Mouse (Mus musculus) liver, adult (tissue): ENCODE results near the gene Hspa12a.
A peak's percentile ranks its signal among the peaks of the same experiment; 100 is the strongest.

Source experiments
- GATA4 ChIP-seq: IDR thresholded peaks from 2 replicates; pipeline ENCODE4 v1.6.1; 2014; ENCODE audit warnings: mild to moderate bottlenecking, low read length; ENCODE audit not compliant: insufficient replicate concordance

Gene Hspa12a

DNA sequence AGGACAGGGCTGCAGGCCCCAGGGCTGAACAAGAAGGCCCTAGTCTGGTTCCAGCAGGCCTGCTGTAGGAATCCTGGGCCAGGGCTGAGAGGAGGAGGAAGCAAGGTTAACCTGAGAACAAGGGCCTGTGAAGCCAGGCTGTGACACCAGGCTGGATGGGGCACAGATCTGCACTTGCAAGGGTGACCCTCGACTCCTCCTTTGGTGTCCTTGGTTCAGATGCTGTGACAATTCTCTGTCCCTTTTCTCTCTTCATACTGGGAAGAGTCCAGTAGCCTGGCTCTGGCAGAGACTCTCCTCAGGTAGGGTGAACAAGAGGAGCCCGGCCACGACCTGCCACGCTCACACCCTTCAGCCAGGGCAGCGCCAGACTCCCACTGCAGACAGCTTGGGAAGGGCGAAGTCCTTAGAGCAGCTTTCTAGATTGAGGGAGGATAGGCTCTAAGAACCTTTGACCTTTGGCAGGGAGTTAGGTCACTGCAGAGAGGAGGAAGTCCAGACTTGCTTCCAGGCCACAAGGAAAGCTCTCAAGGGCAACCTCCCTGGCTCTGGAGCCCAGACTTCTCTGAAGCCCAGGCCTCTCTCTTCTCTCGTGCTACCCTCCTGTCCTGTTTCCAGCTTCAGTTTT lies 64.0 kb downstream of the Hspa12a start:
- TF ChIP-seq GATA4 = no peak

DNA sequence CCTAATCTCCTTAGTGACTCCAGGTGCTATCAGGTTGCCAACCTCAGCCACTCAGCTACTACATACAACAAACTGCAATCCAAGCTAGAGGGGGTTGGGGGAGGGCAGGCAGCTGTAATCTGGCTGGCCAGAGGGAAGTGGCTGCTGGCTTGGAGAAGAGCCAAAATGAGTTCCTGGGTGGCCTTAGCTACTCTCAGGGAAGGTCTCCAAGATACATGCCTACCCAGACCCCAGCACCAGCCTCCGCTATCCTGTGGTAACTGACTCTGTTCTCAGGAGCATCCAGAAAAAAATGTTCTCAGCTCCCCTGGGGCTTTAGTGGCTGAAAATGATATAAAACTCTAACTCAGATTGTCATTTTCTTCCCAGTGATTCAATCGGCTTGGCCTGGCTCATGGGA lies 64.9 kb downstream of the Hspa12a start:
- TF ChIP-seq GATA4 = no peak

DNA sequence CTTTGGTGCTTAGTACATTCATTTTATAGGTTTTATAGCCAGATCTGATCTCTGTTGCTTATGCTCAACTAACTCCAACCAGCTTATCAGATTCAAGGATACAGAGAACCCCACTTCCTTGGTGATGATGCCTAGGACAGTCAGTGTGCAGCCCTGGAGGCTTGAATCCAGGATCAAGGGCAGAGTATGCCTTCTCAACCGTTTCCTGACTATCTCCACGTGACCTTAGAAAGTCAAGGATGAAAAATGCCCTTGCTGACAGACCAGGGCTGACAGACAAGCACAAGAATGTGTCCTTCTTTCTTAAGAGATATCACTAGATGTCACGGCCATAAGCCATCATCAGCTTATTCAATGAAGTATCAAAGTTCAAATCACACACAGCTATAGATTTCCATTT lies 69.9 kb downstream of the Hspa12a start:
- TF ChIP-seq GATA4 = no peak

GRCm38 (mm10) chr19:58872381-58873259 lies 70.8 kb downstream of the Hspa12a start:
- no peak for TF ChIP-seq GATA4

- TF ChIP-seq GATA4 = no peak
Observed at GRCm38 (mm10) chr19:58871878-58872277, 71.6 kb downstream of the Hspa12a start.

DNA sequence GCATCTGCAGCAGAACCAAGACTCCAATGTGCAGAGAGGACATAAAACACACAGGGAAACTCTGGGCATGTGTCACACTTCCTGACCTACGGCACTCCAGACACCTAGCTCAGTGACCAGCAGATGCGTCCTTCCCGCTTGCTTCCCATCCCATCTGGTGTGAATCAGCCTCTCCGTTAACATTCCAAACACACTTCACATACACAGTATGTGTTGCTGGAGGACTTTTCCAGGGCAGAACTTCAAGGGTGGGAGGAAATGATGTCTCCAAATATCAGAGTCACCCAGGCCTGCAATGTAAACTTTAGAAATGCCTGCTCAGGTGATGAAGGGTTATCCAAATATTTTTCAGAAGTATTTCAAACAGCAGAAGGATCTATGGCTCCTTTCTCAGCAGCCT lies 76.8 kb downstream of the Hspa12a start:
- no peak for TF ChIP-seq GATA4

DNA sequence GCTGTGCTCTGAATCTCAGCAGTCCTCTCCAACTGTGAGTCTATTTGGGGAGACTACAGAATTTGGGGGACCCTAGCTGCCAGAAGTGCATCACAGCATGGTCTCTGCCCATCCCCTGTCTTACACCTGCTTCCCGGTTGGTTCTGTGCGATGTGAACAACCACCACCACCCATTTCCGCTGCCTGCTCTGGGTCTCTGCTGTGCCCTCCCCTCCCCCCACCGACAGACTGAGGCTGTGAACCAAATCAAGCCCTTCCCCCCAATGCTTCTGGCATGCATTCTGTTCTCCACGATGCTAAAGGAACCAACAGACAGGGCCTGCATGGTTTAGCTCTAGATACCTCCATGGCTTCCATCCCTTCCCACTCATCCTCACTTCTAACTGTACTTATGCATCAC lies 78.2 kb downstream of the Hspa12a start:
- TF ChIP-seq GATA4 = no peak

GRCm38 (mm10) chr19:58864006-58864573 lies 79.4 kb downstream of the Hspa12a start:
- no peak; the same call in 1 of the 2 replicates for TF ChIP-seq GATA4

GRCm38 (mm10) chr19:58861174-58861760 lies 82.2 kb downstream of the Hspa12a start:
- no peak for TF ChIP-seq GATA4

DNA sequence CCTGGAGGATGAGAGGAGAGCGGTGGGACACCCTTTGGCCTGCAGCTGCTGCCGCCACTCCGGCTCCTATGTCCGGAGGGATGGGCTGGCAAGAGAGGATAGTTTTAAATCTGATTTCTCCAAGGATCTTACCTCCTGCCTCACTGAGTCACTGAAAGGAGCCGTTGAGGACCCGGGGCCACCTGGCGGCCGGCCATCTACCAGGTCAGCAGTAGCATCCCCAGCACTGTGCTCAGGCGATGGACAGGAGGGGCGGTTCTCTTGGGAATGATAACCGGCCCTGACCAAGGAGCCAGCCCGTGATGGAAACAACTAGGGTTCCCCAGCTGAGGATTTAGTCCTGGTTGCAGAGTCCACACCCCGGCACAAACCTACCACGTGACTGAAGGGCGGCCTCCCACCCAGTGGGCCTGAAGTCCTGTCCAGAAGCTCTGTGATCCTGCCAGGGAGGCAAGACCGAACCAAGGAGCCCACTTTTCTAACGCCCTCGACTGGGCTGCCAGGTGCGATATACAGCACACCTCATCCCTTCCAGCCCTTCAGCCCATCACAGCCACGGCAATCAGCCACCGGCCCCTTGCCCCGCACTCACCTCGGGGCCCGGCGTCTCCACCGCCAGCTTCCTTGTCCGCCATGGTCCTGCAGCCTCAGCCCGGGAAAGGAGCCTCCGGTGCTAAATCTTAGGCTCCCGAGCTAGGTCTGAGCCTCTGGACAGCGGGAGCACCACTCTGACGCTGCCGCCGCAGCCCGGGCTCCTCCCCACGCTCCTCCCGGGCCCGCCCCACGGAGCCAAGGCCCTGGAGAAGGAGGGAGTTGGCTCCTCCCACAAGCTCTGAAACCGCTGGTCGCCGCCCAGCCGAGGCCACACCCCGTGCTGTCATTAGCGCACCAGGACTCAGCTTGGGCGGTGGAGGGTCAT lies 82.9 kb downstream of the Hspa12a start:
- TF ChIP-seq GATA4 = no peak

- TF ChIP-seq GATA4 = no peak
Observed at GRCm38 (mm10) chr19:58859831-58860254, 83.6 kb downstream of the Hspa12a start.

DNA sequence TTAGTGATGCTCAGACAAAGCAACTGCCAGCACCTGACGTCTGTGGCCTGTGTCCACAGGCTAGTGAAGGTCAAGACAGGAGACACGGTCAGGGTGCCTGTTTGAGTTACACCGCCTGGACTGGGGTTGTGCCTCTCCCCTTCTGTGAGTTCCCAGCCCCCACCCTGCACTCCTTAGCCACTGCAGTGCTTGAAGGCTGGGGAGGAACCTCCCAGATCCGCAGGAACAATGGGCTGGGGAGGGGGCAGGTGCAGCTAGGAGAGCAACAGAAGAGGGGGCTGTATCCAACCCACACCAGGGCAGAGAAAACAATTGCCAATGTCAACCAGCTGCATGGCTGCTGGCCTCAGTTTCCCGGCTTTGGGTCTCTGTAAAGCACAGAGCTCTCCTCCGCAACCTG lies 84.1 kb downstream of the Hspa12a start:
- no peak for TF ChIP-seq GATA4

DNA sequence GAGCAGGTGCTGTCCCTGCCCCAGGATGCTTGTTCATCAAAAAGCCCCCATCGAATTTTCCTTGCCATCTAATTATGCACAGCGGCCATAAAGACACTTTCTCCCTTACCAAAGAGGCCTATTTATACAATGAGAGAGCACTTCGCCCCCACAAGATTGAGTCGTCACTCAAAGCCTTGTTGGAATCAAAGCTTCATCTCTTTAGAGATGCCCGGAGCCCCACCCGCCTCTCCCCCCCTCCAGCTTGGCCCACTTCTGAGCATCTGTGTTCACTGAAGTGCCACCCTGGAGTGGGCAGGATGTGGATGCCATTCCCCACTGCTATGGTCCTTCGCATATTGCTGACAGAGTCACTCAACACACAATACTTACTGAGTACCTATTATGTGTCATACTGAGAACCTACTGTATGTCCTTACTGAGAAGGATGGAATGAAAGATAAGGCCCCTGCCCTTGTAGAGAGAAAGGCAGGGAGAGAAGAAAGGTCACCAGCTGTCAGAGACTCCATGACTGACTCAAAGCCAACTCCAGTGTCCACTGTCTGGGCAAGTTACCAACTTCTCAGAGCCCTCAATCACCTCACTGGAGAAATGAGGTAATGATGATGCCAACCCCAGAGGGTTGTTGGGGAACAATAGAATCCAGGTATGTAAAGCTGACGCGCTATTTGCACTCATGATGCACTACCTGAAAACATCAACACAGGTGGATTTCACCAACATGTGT lies 87.2 kb downstream of the Hspa12a start:
- TF ChIP-seq GATA4 = no peak

- no peak for TF ChIP-seq GATA4
Observed at GRCm38 (mm10) chr19:58854899-58855298, 88.6 kb downstream of the Hspa12a start.

GRCm38 (mm10) chr19:58853036-58853735 lies 90.3 kb downstream of the Hspa12a start:
- peak; percentile 49; the same call in 1 of the 2 replicates for TF ChIP-seq GATA4
